Mouse (Mus musculus): ENCODE measurements around the gene Exoc6b. TPM values are rescaled to one million over a fixed set of nuclear protein-coding genes. Genes with fewer than 3 reads are reported as not detected.

The Exoc6b gene
- polyA plus RNA-seq, 1 experiment from 2014 or later, result 29.9 TPM

GRCm38 (mm10) chr6:84959520-84959919 is 109.8 kb downstream of the Exoc6b start:
- Histone ChIP-seq H3K4me3 (ENCODE audit: low read depth, low read length) (no peak overlapping the region), H3K4me1 (ENCODE audit: control insufficient read depth, insufficient read depth, low read length) (peaks cover 12% of the 10 kb centered on the region; the same call in 1 of the 2 replicates), H3K36me3 (ENCODE audit: control insufficient read depth, insufficient read depth, low read length) (no peaks in the 10 kb centered on the region), H3K4me2 (ENCODE audit: low read depth, low read length) (no peak overlapping the region), H3K27ac (replicated peaks; ENCODE audit: low read depth, low read length) (peak overlapping the region; percentile 19; the same call in 1 of the 2 replicates), H3K9me3 (ENCODE audit: control insufficient read depth, low read length) (no peaks in the 10 kb centered on the region), H3K27me3 (replicated peaks; ENCODE audit: control insufficient read depth, insufficient read depth, low read length) (no peaks in the 10 kb centered on the region), H3K9ac (ENCODE audit: low read depth, low read length) (no peak overlapping the region)
- peak; percentile 44; the same call in 1 of the 2 replicates for ATAC-seq (ENCODE audit: low read depth)
- 36% methylated on average over 2 of the region's 2 CpGs for WGBS
- peak; percentile 45 for DNase-seq (ENCODE audit: low spot score)

- no peak overlapping the region for H3K4me3 ChIP-seq (ENCODE audit: low read depth, low read length)
- H3K9me3 ChIP-seq (ENCODE audit: control insufficient read depth, low read length), result no peaks in the 10 kb centered on the region
- no peak for ATAC-seq (ENCODE audit: low read depth)
- no peaks in the 10 kb centered on the region for H3K4me1 ChIP-seq (ENCODE audit: control insufficient read depth, insufficient read depth, low read length)
- H3K27me3 ChIP-seq (replicated peaks; ENCODE audit: control insufficient read depth, insufficient read depth, low read length), result no peaks in the 10 kb centered on the region
- H3K4me2 ChIP-seq (ENCODE audit: low read depth, low read length), result no peak overlapping the region
- WGBS, result 68% methylated on average over 1 of the region's 1 CpGs
- H3K9ac ChIP-seq (ENCODE audit: low read depth, low read length), result no peak overlapping the region
- no peak overlapping the region for H3K27ac ChIP-seq (replicated peaks; ENCODE audit: low read depth, low read length)
- DNase-seq (ENCODE audit: low spot score), result no peak
- H3K36me3 ChIP-seq (ENCODE audit: control insufficient read depth, insufficient read depth, low read length), result no peaks in the 10 kb centered on the region
Observed at GRCm38 (mm10) chr6:84951621-84952020, 117.7 kb downstream of the Exoc6b start.

GRCm38 (mm10) chr6:84946569-84946968 is 122.7 kb downstream of the Exoc6b start:
- Histone ChIP-seq H3K27me3 (replicated peaks; ENCODE audit: control insufficient read depth, insufficient read depth, low read length) (no peaks in the 10 kb centered on the region), H3K9me3 (ENCODE audit: control insufficient read depth, low read length) (no peaks in the 10 kb centered on the region), H3K4me2 (ENCODE audit: low read depth, low read length) (no peak overlapping the region), H3K36me3 (ENCODE audit: control insufficient read depth, insufficient read depth, low read length) (no peaks in the 10 kb centered on the region), H3K4me3 (ENCODE audit: low read depth, low read length) (no peak overlapping the region), H3K27ac (replicated peaks; ENCODE audit: low read depth, low read length) (no peak overlapping the region), H3K4me1 (ENCODE audit: control insufficient read depth, insufficient read depth, low read length) (no peaks in the 10 kb centered on the region), H3K9ac (ENCODE audit: low read depth, low read length) (no peak overlapping the region)
- DNase-seq (ENCODE audit: low spot score) (no peak), ATAC-seq (ENCODE audit: low read depth) (no peak)
- 46% methylated on average over 3 of the region's 3 CpGs for WGBS

GRCm38 (mm10) chr6:84946106-84946505 is 123.2 kb downstream of the Exoc6b start:
- H3K9ac ChIP-seq (ENCODE audit: low read depth, low read length), result no peak overlapping the region
- H3K27me3 ChIP-seq (replicated peaks; ENCODE audit: control insufficient read depth, insufficient read depth, low read length), result no peaks in the 10 kb centered on the region
- WGBS, result 76% methylated on average over 2 of the region's 2 CpGs
- no peak for DNase-seq (ENCODE audit: low spot score)
- H3K4me3 ChIP-seq (ENCODE audit: low read depth, low read length), result no peak overlapping the region
- no peak overlapping the region for H3K27ac ChIP-seq (replicated peaks; ENCODE audit: low read depth, low read length)
- no peaks in the 10 kb centered on the region for H3K36me3 ChIP-seq (ENCODE audit: control insufficient read depth, insufficient read depth, low read length)
- no peaks in the 10 kb centered on the region for H3K9me3 ChIP-seq (ENCODE audit: control insufficient read depth, low read length)
- no peak overlapping the region for H3K4me2 ChIP-seq (ENCODE audit: low read depth, low read length)
- ATAC-seq (ENCODE audit: low read depth), result no peak
- H3K4me1 ChIP-seq (ENCODE audit: control insufficient read depth, insufficient read depth, low read length), result no peaks in the 10 kb centered on the region

- Histone ChIP-seq H3K9me3 (ENCODE audit: control insufficient read depth, low read length) (no peaks in the 10 kb centered on the region), H3K27me3 (replicated peaks; ENCODE audit: control insufficient read depth, insufficient read depth, low read length) (no peaks in the 10 kb centered on the region), H3K27ac (replicated peaks; ENCODE audit: low read depth, low read length) (peak overlapping the region; percentile 40; the same call in 1 of the 2 replicates), H3K4me1 (ENCODE audit: control insufficient read depth, insufficient read depth, low read length) (peaks cover 16% of the 10 kb centered on the region), H3K4me2 (ENCODE audit: low read depth, low read length) (no peak overlapping the region), H3K36me3 (ENCODE audit: control insufficient read depth, insufficient read depth, low read length) (no peaks in the 10 kb centered on the region), H3K4me3 (ENCODE audit: low read depth, low read length) (no peak overlapping the region), H3K9ac (ENCODE audit: low read depth, low read length) (no peak overlapping the region)
- 37% methylated on average over 11 of the region's 11 CpGs for WGBS
- ATAC-seq (ENCODE audit: low read depth), result no peak
- peak; percentile 63 for DNase-seq (ENCODE audit: low spot score)
Observed at GRCm38 (mm10) chr6:84932953-84933921, 136.1 kb downstream of the Exoc6b start.

GRCm38 (mm10) chr6:84931051-84931450 is 138.3 kb downstream of the Exoc6b start:
- DNase-seq (ENCODE audit: low spot score) (peak; percentile 37), ATAC-seq (ENCODE audit: low read depth) (peak; percentile 60; the same call in 1 of the 2 replicates)
- Histone ChIP-seq H3K4me3 (ENCODE audit: low read depth, low read length) (no peak overlapping the region), H3K4me2 (ENCODE audit: low read depth, low read length) (no peak overlapping the region), H3K27ac (replicated peaks; ENCODE audit: low read depth, low read length) (no peak overlapping the region), H3K9me3 (ENCODE audit: control insufficient read depth, low read length) (no peaks in the 10 kb centered on the region), H3K4me1 (ENCODE audit: control insufficient read depth, insufficient read depth, low read length) (peaks cover 16% of the 10 kb centered on the region), H3K9ac (ENCODE audit: low read depth, low read length) (no peak overlapping the region), H3K27me3 (replicated peaks; ENCODE audit: control insufficient read depth, insufficient read depth, low read length) (no peaks in the 10 kb centered on the region), H3K36me3 (ENCODE audit: control insufficient read depth, insufficient read depth, low read length) (no peaks in the 10 kb centered on the region)
- WGBS, result 8% methylated on average over 1 of the region's 1 CpGs

GRCm38 (mm10) chr6:84926066-84926465 is 143.2 kb downstream of the Exoc6b start:
- Histone ChIP-seq H3K9ac (ENCODE audit: low read depth, low read length) (no peak overlapping the region), H3K4me2 (ENCODE audit: low read depth, low read length) (no peak overlapping the region), H3K9me3 (ENCODE audit: control insufficient read depth, low read length) (no peaks in the 10 kb centered on the region), H3K27me3 (replicated peaks; ENCODE audit: control insufficient read depth, insufficient read depth, low read length) (no peaks in the 10 kb centered on the region), H3K27ac (replicated peaks; ENCODE audit: low read depth, low read length) (no peak overlapping the region), H3K4me3 (ENCODE audit: low read depth, low read length) (no peak overlapping the region), H3K4me1 (ENCODE audit: control insufficient read depth, insufficient read depth, low read length) (peaks cover 12% of the 10 kb centered on the region), H3K36me3 (ENCODE audit: control insufficient read depth, insufficient read depth, low read length) (no peaks in the 10 kb centered on the region)
- DNase-seq (ENCODE audit: low spot score), result no peak
- 57% methylated on average over 3 of the region's 3 CpGs for WGBS
- no peak for ATAC-seq (ENCODE audit: low read depth)

- Histone ChIP-seq H3K9ac (ENCODE audit: low read depth, low read length) (peak overlapping the region; percentile 15; the same call in 1 of the 2 replicates), H3K27me3 (replicated peaks; ENCODE audit: control insufficient read depth, insufficient read depth, low read length) (no peaks in the 10 kb centered on the region), H3K9me3 (ENCODE audit: control insufficient read depth, low read length) (no peaks in the 10 kb centered on the region), H3K27ac (replicated peaks; ENCODE audit: low read depth, low read length) (peak overlapping the region; percentile 34; the same call in 1 of the 2 replicates), H3K36me3 (ENCODE audit: control insufficient read depth, insufficient read depth, low read length) (no peaks in the 10 kb centered on the region), H3K4me1 (ENCODE audit: control insufficient read depth, insufficient read depth, low read length) (peaks cover 12% of the 10 kb centered on the region), H3K4me2 (ENCODE audit: low read depth, low read length) (peak overlapping the region; percentile 38), H3K4me3 (ENCODE audit: low read depth, low read length) (0 out of 2 replicates have a peak overlapping the region, but pooled peaks have one; percentile 8)
- peak; percentile 30; the same call in 1 of the 2 replicates for ATAC-seq (ENCODE audit: low read depth)
- 21% methylated on average over 12 of the region's 12 CpGs for WGBS
- peak; percentile 33 for DNase-seq (ENCODE audit: low spot score)
Observed at GRCm38 (mm10) chr6:84923760-84924221, 145.5 kb downstream of the Exoc6b start.

Data from embryonic facial prominence, embryonic 14.5 days (tissue).